Mouse (Mus musculus): Measurements from ENCODE around the gene Sema5b.

Gene Sema5b

DNA sequence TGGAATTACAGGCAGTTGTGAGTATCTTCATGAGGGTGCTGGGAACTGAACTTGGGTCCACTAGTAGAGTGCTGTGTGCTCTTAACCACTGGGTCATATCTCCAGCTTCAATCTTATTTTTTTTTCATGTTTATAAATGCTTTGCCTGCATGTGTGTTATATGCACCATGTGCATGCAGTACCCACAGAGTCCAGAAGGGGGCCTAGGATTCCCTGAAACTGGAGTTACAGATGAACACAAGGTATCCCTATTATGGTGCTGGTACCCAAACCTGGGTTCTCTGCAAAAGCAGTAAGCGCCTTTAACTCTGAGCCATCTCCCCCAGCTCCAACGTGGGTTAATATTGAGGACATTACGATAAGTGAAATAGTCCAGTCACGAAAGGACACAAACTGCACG lies 52.5 kb downstream of the Sema5b start:
- DNase-seq (ENCODE audit: low spot score in 2 of 2), result no peak

DNA sequence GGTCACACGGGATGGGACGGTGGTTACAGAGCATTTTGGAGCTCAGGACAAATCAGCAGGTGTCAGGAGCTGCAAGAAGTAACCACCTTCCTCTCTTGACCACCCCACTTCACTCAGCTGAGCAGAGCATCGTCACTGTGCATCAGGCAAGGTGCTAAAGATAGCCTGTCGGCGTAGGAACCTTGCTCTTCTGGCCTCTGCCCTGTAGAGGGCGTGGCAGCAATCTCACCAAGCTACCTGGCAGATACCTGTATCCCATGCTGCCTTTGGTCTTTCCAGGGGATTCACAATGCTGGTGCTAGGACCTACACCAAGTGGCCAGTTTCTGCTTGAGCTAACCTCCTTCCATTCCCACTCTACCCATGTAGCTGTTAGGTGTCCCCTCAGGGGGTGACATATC lies 55.3 kb downstream of the Sema5b start:
- DNase-seq (ENCODE audit: low spot score in 2 of 2), result no peak

DNA sequence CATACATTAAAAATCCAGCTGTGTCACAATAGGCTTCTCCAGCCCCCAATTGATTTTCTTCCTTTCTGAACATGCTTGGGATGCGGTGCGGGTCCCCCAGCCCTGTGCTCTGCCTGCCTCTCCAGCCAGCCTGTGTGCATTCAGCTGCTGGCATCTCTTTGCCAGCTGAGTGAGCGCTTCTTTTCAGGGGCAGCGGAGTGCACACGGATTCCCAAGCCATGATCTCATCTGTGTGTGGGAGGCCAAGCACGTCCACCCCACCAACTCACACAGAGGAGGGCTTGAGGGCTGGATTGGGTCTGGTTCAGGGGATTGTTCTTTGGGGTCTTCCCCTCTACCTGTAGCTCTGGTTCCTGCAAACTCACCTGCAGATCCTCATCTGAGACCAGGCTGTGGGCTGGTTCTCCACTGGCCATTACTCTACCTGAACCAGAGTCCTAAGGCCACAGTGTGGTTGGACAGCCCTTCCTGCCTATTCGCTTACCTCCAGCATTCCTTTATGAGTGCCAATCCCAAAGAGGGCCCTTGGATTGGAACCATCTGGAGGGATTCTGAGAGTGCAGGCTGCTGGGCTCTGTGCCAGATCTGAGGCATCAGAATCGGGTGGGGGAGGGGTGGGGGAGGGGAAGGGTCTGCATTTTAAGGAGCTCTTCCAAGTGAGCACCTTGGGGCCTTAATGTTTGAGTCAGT lies 55.9 kb downstream of the Sema5b start:
- no peak for DNase-seq (ENCODE audit: low spot score in 2 of 2)

DNA sequence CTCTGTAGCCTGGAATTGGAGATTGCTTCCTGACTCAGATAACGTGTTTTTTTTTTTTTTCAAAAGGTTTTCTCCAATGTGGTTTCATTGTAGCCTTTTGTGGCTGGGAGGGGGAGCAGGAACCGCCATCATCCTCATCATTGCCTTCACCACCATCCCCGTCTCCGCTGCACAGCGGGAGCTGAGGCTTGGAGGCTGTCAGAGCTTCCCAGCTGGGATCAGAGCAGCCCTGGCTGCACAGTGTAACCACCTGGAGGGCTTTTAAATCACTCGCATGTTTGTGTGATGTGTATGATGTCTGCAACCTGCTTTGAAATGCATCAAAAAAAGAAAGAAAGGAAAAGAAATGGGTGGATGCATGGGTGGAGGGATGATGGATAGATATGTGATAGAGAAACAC lies 57.0 kb downstream of the Sema5b start:
- no peak for DNase-seq (ENCODE audit: low spot score in 2 of 2)

DNA sequence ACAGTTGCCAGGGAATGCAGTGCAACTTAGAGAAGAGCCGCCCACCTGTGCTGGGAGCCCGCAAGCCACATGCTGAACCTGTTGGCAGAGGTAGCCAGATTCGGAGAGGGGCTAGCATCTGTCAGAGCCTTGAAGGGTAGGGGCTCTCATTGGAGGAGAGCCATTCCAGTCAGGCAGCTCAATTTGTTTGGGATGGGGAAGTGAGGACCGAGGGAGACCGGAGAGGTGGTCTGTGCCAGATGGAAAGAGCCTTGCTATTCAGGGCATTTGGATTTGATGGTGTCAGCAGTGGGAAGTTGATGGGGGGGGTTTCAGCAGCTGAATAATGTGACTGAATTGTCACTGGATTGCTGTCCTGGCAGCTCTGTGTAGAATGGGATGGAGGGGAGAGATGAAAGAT lies 57.9 kb downstream of the Sema5b start:
- no peak for DNase-seq (ENCODE audit: low spot score in 2 of 2)

DNA sequence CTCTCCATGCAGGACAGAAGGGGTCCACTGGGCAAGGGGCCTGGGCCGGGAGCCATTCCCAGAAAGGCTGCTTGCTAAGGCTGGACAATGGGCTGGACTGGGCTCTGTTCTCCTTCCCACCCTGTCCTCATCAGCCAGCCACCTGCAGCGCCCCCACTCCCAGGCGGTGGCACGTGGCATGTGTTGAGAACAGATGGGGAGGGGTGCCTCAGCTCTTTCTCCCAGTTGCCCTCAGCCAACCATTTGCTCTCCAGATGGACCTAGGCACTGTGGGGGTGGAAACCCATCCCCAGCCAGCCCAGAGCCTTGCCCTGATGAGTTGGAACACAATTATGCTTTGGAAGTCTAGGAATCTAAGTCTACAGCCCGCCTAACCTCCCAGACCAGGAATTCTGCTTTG lies 59.3 kb downstream of the Sema5b start:
- no peak for DNase-seq (ENCODE audit: low spot score in 2 of 2)

DNA sequence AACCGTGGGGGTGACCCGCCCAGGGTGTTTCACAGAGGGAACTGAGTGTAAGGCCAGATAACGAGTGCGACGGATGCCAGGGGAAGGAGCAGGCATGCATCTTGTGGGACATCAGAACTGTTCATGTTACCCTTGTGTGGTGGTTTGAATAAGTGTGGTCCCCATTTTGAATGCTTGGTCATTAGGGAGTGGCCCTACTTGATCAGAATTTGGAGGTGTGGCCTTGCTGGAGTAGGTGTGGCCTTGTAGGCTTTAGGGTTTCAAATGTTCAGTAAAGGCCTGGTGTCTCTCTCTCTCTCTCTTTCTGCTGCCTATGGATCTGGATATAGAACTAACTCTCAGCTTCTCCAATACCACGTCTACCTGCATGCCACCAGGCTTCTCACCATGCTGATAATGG lies 60.5 kb downstream of the Sema5b start:
- no peak for DNase-seq (ENCODE audit: low spot score in 2 of 2)

DNA sequence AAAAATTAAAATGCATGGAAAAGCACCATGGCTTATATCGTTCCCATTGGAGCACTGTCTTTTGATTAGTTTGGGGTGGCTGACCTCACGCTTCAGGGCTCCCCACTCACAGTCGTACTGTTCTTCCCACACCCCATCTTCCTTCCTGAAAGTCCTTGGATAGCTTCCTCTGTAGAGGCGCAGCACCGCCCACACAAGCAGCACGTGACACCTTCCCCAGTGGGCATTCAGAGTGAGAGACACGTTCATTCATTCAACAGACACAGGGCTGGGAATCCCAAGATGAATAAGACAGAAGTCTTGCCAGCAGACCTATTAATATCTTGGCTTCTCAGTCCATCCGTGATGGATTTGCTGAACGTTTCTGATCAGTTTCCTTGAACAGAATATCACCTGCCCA lies 61.6 kb downstream of the Sema5b start:
- no peak for DNase-seq (ENCODE audit: low spot score in 2 of 2)

DNA sequence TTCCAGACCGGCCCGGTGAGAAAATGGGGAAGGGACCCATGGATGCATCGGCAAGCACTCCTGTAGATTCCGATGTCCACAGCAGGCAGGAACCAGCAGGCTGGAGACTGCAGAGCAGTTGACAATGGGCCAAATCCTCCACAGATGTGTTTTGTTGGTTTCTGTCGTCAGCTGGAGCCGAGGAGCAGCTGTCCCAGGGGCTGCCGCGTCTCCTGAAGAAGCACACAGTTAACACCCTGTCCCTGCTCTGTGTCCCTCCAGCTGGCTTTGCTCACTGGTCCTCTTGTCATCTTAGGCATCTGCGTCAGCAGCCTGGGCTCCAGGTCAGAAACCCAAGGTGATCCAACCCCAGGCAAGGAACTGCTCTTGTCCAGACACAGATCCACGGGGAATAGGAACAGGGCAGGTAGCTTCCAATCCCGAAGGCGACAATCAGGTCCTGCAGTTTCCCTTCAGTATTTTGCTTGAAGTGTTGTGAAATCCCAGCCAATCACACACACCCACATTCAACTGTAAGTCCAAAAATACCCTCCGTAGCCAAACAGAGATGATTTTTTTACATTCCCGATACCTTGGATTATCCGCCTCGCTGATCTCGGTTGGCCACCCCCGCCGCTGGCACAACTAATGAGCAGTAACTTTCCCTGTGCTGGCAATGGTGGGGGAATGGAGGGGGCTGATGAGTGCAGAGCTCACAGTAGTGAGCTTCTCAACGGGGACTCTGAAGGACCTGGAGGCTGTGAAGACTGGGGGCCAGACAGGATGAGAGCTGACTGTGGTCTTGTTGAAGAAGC lies 63.0 kb downstream of the Sema5b start:
- DNase-seq (ENCODE audit: low spot score in 2 of 2), result no peak

DNA sequence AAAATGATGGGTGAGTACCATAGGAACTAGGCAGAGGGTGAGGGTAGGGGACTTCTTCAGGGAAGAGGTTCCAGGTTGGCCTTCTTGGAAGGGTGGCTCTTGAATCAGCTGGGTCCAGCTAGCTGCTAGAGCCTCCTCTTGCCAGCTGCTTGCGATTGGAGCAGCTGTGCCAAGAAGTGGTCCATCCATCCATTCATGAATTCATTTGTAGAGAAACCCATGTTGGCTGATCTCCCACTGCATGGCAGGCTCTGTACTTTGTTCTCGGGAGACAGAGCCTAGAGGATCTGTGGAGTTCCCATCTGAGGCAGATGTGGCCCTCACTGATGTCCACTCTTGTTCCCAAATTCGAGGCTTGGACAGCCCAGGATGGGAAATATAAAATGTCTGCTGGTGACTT lies 66.3 kb downstream of the Sema5b start:
- no peak for DNase-seq (ENCODE audit: low spot score in 2 of 2)

DNA sequence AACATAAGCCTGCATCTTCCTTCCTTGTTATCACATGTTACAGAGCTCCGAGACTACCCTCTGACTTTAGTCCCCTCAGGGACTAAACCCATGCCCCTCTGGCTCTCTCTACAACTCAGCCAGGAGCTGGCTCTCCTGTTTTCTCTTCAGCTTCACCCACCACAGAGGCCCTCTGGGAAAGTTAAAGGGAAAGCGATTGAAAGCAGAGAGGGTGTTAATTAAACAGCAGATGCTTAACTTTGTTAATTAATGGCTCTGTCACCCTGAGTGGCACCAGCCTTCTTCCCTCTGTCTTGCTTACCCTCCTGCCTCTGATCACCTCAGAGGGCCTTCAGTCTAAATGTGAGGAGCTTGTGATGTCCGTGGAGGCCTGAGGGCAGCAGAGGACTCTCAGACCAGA lies 67.3 kb downstream of the Sema5b start:
- no peak for DNase-seq (ENCODE audit: low spot score in 2 of 2)

DNA sequence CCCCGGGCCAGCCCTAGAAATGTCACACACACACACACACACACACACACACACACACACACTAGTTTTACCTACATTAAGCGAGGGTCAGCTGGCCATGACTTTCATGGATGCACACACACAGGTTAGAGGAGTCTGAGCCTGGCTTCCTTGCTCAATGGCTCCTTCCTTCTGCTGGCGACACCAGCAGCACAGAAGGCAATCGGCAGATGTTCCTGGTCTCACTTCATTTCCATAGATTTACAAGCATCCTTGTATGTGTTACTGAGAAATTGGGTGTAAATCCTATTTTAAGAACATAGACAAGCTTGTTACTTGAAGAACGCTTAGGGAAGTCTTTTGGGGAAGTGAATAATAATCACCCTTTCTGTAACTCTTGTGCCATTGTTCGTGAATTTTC lies 68.6 kb downstream of the Sema5b start:
- DNase-seq (ENCODE audit: low spot score in 2 of 2), result no peak

DNA sequence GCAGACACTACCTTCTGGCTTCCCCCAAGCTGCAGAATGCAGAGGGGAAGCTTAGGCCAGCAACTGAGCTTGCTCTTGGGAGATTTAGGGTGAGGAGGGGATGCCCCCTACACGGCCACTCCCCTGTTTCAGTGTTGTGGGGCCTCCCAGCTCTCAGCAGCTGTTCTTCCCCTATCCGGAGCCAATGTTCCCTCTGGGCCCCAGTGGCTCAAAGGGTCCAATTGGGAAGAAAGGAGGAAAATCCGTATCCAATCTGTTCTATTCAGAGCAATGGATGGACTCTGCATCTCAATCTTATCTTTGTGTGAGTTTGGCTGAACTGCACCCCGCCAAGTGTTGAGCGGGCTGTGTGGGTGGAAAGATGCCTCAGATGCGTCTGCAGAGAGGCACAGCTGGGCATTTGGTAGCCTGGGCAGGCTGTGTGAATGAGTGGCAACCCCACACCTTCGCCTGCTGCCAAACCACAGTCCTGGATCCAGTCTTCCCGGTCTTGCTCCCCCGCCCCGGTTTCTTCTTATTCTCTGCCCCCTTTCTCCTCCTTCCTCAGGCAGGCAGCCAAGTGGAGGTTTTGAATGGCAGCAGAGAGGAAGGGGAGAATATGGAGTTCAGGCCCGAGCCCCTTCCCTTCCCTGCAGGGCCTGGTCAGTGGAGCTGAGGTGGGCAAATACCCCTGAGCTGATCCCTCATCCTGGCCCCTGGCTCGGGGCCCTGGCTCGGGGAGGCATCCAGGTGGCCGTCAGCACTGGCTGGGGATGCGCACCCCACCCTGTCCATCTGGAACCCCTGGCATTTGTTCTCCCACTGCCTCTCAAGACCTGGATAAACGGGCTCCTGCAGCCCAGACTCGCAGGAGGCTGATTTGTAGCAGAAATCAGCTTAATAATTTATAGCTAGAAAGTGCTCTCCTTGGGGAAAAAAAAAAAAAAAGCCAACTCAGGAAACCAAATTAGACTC lies 73.2 kb downstream of the Sema5b start:
- no peak for DNase-seq (ENCODE audit: low spot score in 2 of 2)

DNA sequence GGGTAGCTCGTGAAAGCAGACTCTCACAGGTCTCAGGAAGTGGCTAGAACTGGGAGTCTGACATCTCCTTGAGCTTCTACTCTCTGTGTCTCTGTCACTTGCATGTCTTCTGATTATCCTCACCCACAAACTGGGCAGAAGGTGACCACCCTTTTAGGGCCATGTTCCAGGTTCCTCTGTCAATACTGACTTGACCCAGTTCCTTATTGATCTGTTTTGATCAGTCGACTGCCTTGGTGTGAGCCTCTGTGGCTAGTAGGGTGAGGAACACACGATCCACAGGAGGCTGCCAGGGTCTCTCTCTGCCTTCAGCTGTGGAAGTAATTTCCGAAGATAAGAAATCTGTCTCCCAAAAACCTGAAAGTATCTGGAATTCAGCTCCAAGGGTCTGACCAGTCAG lies 76.8 kb downstream of the Sema5b start:
- DNase-seq (ENCODE audit: low spot score in 2 of 2), result no peak

DNA sequence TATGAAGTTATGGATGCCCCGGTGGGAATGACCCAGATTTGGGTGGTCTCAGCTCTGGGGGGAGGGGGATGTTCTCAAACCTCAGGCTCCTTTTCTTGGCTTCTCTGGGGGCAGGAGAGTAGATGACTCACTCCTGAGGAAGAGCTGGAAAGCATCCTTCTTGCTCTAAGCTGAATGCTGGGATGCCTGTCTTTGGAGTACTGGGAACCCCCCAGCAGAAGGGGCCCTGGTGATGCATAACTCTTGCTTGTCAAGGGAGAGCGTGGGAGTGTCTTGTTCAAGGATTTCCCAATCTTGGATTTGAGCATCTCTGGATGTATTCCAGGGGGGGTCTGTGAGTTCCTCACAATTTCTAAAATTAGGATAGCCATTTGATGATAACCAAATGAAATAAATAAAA lies 82.1 kb downstream of the Sema5b start:
- DNase-seq (ENCODE audit: low spot score in 2 of 2), result no peak

DNA sequence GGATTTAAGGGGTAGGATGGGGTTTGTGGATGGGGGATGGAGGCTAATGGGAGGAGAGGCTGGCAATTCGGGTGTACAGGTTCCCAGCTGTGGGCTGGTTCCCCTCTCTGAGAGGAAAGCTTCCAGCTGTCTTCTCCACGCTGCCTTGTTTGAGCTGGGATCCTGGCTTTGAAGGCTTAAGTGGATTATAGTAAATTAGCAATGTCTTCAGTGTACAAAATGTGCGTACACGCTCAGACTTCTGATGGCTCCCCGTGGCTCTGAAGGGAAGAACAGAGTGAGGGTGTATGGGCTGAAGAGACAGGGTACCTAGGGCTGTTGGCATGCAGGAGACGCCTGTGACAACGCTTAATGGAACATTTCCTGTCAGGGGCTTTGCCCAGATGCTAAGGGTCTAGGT lies 83.0 kb downstream of the Sema5b start:
- DNase-seq (ENCODE audit: low spot score in 2 of 2), result no peak

DNA sequence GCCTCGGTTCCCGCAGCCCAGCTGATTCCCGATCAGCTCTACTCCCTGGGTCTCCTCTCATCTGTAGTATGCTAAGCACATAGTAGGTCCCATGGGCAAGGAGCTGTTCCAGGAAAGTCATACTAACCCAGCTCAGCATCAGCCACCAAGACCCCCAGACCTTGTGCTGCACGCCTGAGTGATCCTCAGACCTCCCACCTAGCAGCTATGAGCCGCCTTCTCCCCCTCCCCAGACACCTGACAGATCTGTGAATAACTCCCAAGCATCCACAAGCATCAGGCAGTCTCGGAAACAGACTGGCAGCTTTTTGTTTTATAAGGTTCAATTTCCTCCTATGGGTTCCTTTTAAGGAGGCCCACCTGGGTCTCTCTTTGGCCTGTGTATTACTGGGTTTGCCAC lies 83.9 kb downstream of the Sema5b start:
- no peak for DNase-seq (ENCODE audit: low spot score in 2 of 2)

DNA sequence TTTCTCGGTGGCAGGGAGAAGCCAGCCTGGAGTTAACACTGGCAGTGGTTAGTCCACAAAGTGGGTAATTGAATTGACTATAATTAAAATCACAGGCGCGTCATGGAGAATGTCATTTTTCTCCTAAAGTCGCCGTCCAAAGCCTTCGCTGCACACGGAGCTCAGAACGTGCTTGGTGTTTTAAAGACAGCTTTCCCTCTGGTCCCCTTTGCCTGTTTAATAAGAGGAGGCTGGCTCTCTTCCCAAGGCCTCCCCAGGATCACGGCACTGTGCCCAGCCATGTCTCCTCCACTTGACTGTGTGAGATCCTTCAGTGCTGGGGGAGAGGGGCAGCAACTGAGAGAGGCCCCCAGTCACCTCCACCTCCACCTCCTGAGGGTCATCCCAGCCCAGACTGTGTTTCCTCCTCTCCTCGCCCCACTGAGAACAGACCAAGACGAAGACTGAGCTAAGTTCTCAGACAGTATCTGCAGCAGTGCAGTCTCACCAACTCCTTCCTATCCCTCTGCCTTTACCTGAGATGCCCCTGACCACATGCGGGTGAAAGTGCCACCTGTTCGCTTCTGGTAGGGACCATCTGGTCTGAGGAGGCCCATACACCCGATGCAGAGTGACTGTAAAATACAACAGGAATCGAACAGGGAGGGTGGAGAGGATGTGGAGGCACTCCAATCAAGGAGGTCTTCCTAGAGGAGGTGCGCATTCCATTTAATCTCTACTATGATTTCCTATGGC lies 84.5 kb downstream of the Sema5b start:
- no peak for DNase-seq (ENCODE audit: low spot score in 2 of 2)

DNA sequence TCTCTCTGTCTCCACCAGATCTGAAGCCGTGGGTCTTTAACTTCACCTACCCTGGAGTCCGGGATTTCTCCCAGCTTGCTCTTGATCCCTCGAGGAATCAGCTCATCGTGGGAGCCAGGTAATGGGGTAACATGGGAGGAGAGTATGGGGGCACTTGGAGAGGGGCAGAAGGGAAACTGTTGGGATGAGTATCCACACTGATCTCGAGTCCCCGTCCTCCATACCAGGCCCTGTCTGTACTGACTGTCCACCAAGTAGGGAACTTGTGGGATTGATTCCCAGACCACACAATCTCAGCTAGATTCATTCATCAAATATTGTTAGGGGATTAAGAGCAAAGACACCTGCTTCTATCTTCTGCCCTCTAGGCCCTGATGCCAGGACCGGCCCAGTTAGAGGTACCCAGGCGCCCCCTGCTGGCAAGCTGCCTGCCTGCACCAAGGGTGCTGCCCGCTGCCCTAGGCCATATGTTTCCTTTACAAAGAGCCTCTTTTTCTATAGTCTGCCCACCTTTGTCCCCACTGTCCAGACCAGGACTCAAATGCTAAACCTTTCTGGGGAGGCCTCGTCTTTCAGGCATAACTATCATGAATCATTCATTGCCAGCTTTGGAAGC lies 87.2 kb downstream of the Sema5b start:
- DNase-seq (ENCODE audit: low spot score in 2 of 2), result peak; percentile 23 to 82

DNA sequence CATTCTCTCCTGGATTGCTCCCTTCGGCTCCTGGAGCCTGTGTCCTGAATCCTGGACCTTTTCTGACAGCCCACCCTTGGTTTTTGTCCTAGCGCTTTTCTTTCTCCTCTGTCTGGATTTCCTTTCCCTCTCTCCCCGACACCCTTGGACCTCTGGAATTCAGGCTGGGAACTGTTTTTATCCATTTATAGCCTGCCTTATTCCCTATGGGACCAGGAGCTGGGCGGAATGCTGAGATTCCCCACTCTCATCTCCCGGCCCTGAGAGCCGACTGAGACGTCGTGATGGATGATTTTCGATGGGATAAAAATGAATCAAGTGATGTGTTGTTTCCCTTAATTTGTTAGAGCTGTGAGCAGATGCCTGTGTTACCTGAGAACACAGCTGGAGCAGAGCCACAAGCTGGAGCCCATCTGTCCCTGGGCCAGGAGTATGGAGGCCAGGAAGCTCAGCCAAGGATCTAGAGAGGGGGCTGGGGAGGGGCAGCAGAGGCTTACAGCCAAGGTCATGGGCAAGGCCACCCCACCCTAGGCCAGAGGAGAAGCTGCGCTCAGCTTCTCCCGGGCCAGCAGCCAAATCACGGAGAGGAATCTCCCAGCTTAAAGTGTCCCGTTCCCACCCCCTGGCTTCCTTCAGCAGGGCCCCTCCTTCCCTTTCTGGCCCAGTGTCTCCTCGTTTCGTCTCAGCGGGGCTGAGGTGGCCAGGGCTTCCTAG lies 89.7 kb downstream of the Sema5b start:
- DNase-seq (ENCODE audit: low spot score in 2 of 2), result no peak

DNA sequence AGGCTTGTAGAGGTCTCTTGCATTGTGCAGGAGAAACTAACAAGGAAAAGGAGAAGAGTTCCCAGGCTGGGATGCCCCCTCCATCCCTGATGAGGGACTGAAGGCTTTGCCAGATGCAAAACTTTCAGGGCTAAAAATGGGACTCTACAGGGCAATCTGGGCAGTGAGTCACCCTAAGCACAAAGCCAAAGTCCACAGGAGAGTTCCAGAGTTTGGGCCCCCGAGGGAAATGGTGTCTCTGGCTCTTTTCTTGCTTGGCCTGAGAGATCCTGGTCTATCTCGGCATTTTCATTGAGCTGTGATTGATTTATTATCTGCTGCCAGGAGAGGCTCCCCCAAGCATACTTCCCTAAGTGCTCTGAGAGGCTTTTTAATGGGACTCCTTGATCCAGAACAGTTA lies 92.1 kb downstream of the Sema5b start:
- no peak for DNase-seq (ENCODE audit: low spot score in 2 of 2)
